Mouse (Mus musculus): ENCODE measurements at regions not wholly inside any gene's neighbourhood (a gene's known extent, or its start where the extent isn't known, plus 50 kb on each side); places are given as distances from the start of the nearest gene placed in this dataset.

- no peak for TF ChIP-seq CTCF (IDR thresholded peaks at IDR 0.05; ENCODE audit: low read depth)
- TF ChIP-seq EP300 (optimal IDR thresholded peaks at IDR 0.05), result no peak
Measured at GRCm38 (mm10) chr17:68078709-68079108, 74.8 kb upstream of the Arhgap28 start.

Measured in stomach, postnatal 0 days (tissue).